Mouse (Mus musculus) limb, embryonic 14.5 days (tissue): ENCODE data around the gene Mib2. TPM values are rescaled to one million over a fixed set of nuclear protein-coding genes. Genes with fewer than 3 reads are reported as not detected.

Experiments
- ATAC-seq: fragments of 200-750 bp; cut with Nextera tagmentation; 2 replicates; pipeline ENCODE4 v1.8.0; 2017; ENCODE audit warnings: low read depth, moderate number of reproducible peaks, moderate TSS enrichment; ENCODE audit not compliant: low FRiP score
- DNase-seq: peaks from one replicate; pipeline ENCODE4 v3.0.0-alpha.2; 2015; ENCODE audit warnings: low spot score
- H3K27ac ChIP-seq: fragments of 300-500 bp; sonication (generic); replicated peaks from 2 replicates; pipeline ENCODE4 v1.5.1; 2014; ENCODE audit warnings: low read depth, mild to moderate bottlenecking, low read length, moderate library complexity, mixed read lengths
- H3K27me3 ChIP-seq: fragments of 300-500 bp; sonication (generic); 2 replicates; pipeline ENCODE4 v1.6.1; 2014; ENCODE audit warnings: low read length, mixed read lengths; ENCODE audit not compliant: control insufficient read depth, insufficient read depth
- H3K36me3 ChIP-seq: fragments of 300-500 bp; sonication (generic); 2 replicates; pipeline ENCODE4 v1.6.1; 2014; ENCODE audit warnings: mild to moderate bottlenecking, low read length, moderate library complexity, mixed read lengths; ENCODE audit not compliant: control insufficient read depth, insufficient read depth
- H3K4me1 ChIP-seq: fragments of 300-500 bp; sonication (generic); 2 replicates; pipeline ENCODE4 v1.6.1; 2014; ENCODE audit warnings: antibody characterized with exemption, low read length, mixed read lengths; ENCODE audit not compliant: control insufficient read depth, insufficient read depth
- H3K4me2 ChIP-seq: fragments of 300-500 bp; sonication (generic); replicated peaks from 2 replicates; pipeline ENCODE4 v1.6.1; 2014; ENCODE audit warnings: low read depth, mild to moderate bottlenecking, low read length, moderate library complexity; ENCODE audit not compliant: severe bottlenecking
- H3K4me3 ChIP-seq: fragments of 300-500 bp; sonication (generic); replicated peaks from 2 replicates; pipeline ENCODE4 v1.5.1; 2014; ENCODE audit warnings: low read length
- H3K9ac ChIP-seq: fragments of 300-500 bp; sonication (generic); 2 replicates; pipeline ENCODE4 v1.6.1; 2014; ENCODE audit warnings: mild to moderate bottlenecking, low read depth, low read length, moderate library complexity; ENCODE audit not compliant: severe bottlenecking
- H3K9me3 ChIP-seq: fragments of 300-500 bp; sonication (generic); 2 replicates; pipeline ENCODE4 v1.6.1; 2016; ENCODE audit warnings: low read length; ENCODE audit not compliant: control insufficient read depth
- POLR2A ChIP-seq: fragments of 200-500 bp; IDR thresholded peaks from 2 replicates; pipeline ENCODE4 v1.8.0; 2012; ENCODE audit warnings: inconsistent platforms, mild to moderate bottlenecking, moderate library complexity, borderline replicate concordance; ENCODE audit not compliant: insufficient read depth, insufficient read length; ENCODE audit errors: extremely low read depth
- WGBS: fragments of 180-500 bp; shearing (Covaris S2); extraction: QIAGEN DNeasy Blood & Tissue Kit; methylation state at CpG from one replicate; pipeline ENCODE4 v1.1.7; 2014; 5-methylcytosine and 5-hydroxymethylcytosine counted together
- polyA plus RNA-seq, 2 experiments: library from polyadenylated mRNA; depleted of rRNA in 1 of 2; stranded (reverse) in 1 of 2; unstranded in 1 of 2; fragments of >200 nt; fragmentation: Nextera tagmentation in 1 of 2; extraction: Ambion mirVana in 1 of 2; gene quantifications; 2 replicates each; pipeline versions ENCODE4 v1.2.1 to v1.2.3; 2012 to 2014

Gene Mib2
- polyA plus RNA-seq, 2 experiments, result 29.5 to 77.4 TPM

DNA sequence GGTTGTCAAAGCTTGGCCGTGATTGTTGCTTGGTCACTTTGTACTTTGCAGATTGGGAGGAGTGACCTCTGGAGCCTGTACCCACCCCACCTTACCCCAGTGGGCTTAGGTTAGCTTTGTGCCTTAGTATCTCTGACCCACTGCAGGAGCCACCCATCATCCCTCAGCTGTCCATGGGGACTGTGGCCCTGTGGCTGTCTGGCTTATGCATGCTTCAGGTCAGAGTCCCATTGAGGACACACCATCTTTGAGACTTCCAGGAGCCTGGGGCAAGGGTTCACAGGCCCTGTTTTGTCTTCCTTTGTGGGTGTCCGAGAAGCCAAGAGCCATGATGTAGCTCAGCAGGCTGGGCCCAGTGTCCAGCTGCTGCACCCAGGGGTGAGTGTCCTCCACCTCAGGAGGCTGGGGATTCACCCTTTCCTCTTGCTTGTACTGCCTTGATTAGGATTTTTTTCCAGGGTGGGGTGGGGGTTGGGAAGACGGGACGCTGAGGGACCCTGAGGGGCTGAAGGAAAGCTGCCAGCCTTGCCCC lies 26.6 kb upstream of the Mib2 start:
- peak overlapping the region; percentile 69 for H3K4me3 ChIP-seq
- 75% methylated on average over 4 of the region's 4 CpGs for WGBS

DNA sequence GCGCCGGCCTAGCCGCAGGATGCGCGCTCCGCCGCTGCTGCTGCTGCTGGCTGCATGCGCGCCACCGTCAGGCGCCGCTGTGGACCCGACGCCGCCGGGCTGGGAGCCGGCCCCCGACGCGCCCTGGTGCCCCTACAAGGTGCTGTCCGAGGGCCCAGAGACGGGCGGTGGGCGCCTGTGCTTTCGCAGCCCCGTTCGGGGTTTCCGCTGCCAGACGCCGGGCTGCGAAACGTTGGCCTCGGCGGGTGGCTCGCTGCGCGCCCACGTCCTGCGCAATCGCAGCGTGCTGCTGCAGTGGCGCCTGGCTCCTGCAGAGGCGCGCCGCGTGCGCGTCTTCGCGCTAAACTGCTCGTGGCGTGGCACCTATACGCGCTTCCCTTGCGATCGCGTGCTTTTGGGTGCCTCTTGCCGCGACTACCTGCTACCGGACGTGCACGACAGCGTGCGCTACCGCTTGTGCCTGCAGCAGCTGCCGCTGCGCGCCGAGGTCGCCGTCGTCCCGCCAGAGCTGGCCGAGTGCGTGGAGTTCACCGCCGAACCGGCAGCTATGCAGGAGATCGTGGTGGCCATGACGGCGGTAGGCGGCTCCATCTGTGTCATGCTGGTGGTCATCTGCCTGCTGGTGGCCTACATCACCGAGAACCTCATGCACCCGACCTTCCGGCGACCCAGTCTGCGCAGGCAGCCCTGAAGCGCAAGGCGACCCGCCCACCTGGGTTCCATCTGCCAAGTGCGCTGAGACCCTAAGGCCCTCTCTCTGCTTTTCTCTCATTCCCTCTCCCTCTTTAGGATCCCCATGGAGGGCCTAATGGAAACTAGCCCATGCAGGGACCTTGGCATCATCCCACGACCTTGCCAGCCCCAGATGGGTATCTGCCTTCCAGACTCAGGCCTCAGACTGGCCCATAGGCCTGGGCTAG lies 25.7 kb upstream of the Mib2 start:
- Histone ChIP-seq H3K27ac (peak overlapping the region; percentile 76), H3K36me3 (no peaks in the 10 kb centered on the region; the same call in 1 of the 2 replicates), H3K4me3 (peak overlapping the region; percentile 69), H3K9ac (peak overlapping the region; percentile 81), H3K4me1 (peaks cover 13% of the 10 kb centered on the region), H3K9me3 (no peaks in the 10 kb centered on the region), H3K4me2 (peak overlapping the region; percentile 96), H3K27me3 (peaks cover 4% of the 10 kb centered on the region; the same call in 1 of the 2 replicates)
- under 1% methylated on average over 90 of the region's 92 CpGs for WGBS
- ATAC-seq, result peak; percentile 87
- 0 out of 2 replicates have a peak, but pooled peaks have one; percentile 29 for TF ChIP-seq POLR2A
- peak; percentile 63 for DNase-seq

More for the DNA sequence above, 26.6 kb upstream of the Mib2 start:
- no peak for ATAC-seq
- Histone ChIP-seq H3K36me3 (no peaks in the 10 kb centered on the region; the same call in 1 of the 2 replicates), H3K27ac (no peak overlapping the region), H3K9me3 (no peaks in the 10 kb centered on the region), H3K9ac (peak overlapping the region; percentile 81), H3K4me2 (peak overlapping the region; percentile 96), H3K4me1 (peaks cover 13% of the 10 kb centered on the region), H3K27me3 (peaks cover 4% of the 10 kb centered on the region; the same call in 1 of the 2 replicates)
- DNase-seq, result no peak
- no peak for TF ChIP-seq POLR2A

DNA sequence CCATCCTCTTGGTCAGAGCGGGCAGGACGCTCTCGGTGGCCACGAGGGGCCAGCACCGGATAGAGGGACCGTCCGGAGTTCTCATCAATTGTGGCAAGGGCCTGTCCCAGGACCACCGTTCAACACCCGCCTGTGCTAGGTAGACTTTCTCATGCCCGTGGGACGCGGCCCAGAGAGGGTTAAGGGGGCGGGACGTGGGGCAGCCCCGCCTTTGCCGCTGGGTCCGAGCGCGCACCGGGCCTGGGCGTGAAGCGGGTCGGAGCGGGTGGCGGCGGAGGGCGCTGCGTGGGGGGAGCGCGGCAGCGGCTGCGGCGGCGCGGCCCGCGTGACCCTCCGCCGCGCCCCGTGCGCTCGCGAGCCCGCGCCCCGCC lies 25.1 kb upstream of the Mib2 start, which contains the start of gene Fndc10:
Gene Fndc10 (plus strand): TSS at position 232 of the 371 bp plus-strand sequence.
- Histone ChIP-seq H3K27ac (peak within 1 kb of the TSS; percentile 76), H3K27me3 (peaks cover 4% of the 10 kb centered on the region; the same call in 1 of the 2 replicates), H3K4me2 (peak within 1 kb of the TSS; percentile 96), H3K9ac (peak within 1 kb of the TSS; percentile 81), H3K4me3 (peak within 1 kb of the TSS; percentile 69), H3K9me3 (no peaks in the 10 kb centered on the region), H3K36me3 (no peaks in the 10 kb centered on the region; the same call in 1 of the 2 replicates), H3K4me1 (peaks cover 13% of the 10 kb centered on the region)
- under 1% methylated on average over 20 of the region's 47 CpGs for WGBS
- DNase-seq (peak; percentile 47), ATAC-seq (peak; percentile 86)
- TF ChIP-seq POLR2A, result no peak

DNA sequence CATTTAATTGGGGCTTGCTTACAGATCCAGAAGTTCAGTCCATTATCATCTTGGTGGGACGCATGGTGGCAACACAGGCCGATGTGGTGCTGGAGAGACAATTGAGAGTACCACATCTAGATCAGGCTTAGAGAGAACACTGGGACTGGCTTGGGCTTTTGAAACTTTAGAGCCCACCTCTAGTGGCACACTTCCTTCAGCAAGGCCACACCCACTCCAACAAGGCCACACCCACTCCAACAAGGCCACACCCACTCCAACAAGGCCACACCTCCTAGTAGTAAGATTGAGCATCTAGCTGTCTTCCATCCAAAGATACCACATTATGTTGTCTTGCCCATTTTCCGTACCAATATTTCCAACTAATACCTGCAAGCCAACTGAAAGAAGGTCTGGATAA lies 23.4 kb upstream of the Mib2 start:
- H3K36me3 ChIP-seq, result no peaks in the 10 kb centered on the region; the same call in 1 of the 2 replicates
- no peaks in the 10 kb centered on the region for H3K9me3 ChIP-seq
- TF ChIP-seq POLR2A, result no peak
- peaks cover 4% of the 10 kb centered on the region; the same call in 1 of the 2 replicates for H3K27me3 ChIP-seq
- H3K4me3 ChIP-seq, result no peak overlapping the region
- no peak overlapping the region for H3K27ac ChIP-seq
- peaks cover 13% of the 10 kb centered on the region for H3K4me1 ChIP-seq
- no peak for ATAC-seq
- no peak overlapping the region for H3K9ac ChIP-seq
- no peak for DNase-seq
- WGBS, result 92% methylated on average over 3 of the region's 3 CpGs
- no peak overlapping the region for H3K4me2 ChIP-seq
